Mouse (Mus musculus): ENCODE data around the gene Ttpal. TPM values are rescaled to one million over a fixed set of nuclear protein-coding genes. Genes with fewer than 3 reads are reported as not detected.

Ttpal gene
- polyA plus RNA-seq, 1 experiment = 57.9 TPM

- no peak for DNase-seq (ENCODE audit: low read depth in 1 of 2, low spot score in 2 of 2)
- WGBS = 63% methylated on average over 1 of the region's 1 CpGs
These were observed 64.9 kb downstream of the Ttpal start for GRCm38 (mm10) chr2:163667045-163667444.

More at GRCm38 (mm10) chr2:163667045-163667444, 64.9 kb downstream of the Ttpal start:
- Histone ChIP-seq H3K27ac (ENCODE audit: insufficient read depth, low read length) (no peak overlapping the region), H3K4me1 (ENCODE audit: control insufficient read depth, insufficient read depth, insufficient read length) (peaks cover 26% of the 10 kb centered on the region), H3K27me3 (ENCODE audit: control insufficient read depth, insufficient read depth, low read length) (no peaks in the 10 kb centered on the region), H3K36me3 (ENCODE audit: control insufficient read depth, insufficient read depth, low read length) (peaks cover 1% of the 10 kb centered on the region; the same call in 1 of the 2 replicates), H3K4me3 (ENCODE audit: extremely low read depth, insufficient read depth, insufficient read length) (no peak overlapping the region)
- no peak for TF ChIP-seq CTCF (IDR thresholded peaks at IDR 0.05; ENCODE audit: extremely low read depth, insufficient read depth, insufficient read length, insufficient replicate concordance)
- no peak for TF ChIP-seq POLR2A (IDR thresholded peaks at IDR 0.05; ENCODE audit: low read depth, low read length)

Other genes starting within 250 kb of the Ttpal start
- gene Jph2, start 204.3 kb upstream of the Ttpal start, polyA plus RNA-seq (2012; rRNA removed) = 2.9 and 4.3 TPM in 2 replicates
- gene Oser1, start 177.6 kb upstream of the Ttpal start, polyA plus RNA-seq (2012; rRNA removed) = 8.3 and 9.0 TPM in 2 replicates
- 0.14 and 0.19 TPM in 2 replicates for gene Gdap1l1, start 163.8 kb upstream of the Ttpal start, polyA plus RNA-seq (2012; rRNA removed)
- gene Fitm2, start 129.7 kb upstream of the Ttpal start, polyA plus RNA-seq (2012; rRNA removed) = 3.7 and 4.1 TPM in 2 replicates
- gene R3hdml, start 110.0 kb upstream of the Ttpal start, polyA plus RNA-seq (2012; rRNA removed) = not detected in 2 replicates
- 0.22 and 0.59 TPM in 2 replicates for gene Hnf4a, start 95.5 kb upstream of the Ttpal start, polyA plus RNA-seq (2012; rRNA removed)
- 400 and 443 TPM in 2 replicates for gene Serinc3, start 42.8 kb downstream of the Ttpal start, polyA plus RNA-seq (2012; rRNA removed)
- 138 and 179 TPM in 2 replicates for gene Pkig, start 56.1 kb downstream of the Ttpal start, polyA plus RNA-seq (2012; rRNA removed)
- 4.3 and 4.5 TPM in 2 replicates for gene Ada, start 147.9 kb downstream of the Ttpal start, polyA plus RNA-seq (2012; rRNA removed)
- 3.1 and 4.8 TPM in 2 replicates for gene Ccn5, start 218.5 kb downstream of the Ttpal start, polyA plus RNA-seq (2012; rRNA removed)

All from spleen, adult 2 months (tissue).